Mouse (Mus musculus): ENCODE measurements around the gene Tbc1d10c.
A peak's percentile ranks its signal among the peaks of the same experiment; 100 is the strongest.

The Tbc1d10c gene

DNA sequence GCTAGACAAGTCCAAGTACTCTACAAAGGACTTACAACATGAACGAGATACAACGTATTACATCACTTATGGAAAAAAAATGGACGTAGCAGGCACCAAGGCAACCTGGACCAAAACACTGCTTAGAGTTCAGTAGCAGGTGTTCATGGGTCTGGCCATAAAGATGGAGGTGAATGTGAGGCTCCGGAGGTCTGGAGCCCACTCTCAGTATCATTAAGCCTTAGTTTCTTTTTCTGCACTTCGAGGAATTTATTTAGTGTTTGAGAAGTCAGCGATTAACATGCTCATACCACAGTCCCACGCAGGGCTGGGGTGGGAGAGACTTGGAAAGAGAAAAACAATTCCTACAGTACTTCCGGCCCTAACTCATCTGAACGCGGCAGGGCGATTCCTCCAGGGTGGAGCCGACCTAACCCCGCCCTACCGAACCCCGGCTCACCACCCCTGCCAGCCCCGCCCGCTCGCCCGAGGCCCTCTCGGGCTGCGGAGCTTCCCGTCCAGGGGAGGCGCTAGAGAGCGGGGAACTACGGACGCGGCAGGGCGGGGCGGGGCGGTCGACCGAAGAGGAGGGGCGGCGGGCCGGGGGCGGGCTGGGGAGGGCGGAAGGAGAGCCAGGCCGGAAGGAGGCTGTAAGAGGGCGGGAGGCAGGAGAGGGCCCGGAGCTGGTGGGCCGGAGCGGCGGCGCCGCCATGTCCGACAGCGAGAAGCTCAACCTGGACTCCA lies 605 bp upstream of the Tbc1d10c start, which contains the start of gene Ppp1ca:
TSS of gene Ppp1ca (plus strand) at position 538 of the 723 bp plus-strand sequence.
- DNase-seq (ENCODE audit: low spot score): peak; percentile 96

DNA sequence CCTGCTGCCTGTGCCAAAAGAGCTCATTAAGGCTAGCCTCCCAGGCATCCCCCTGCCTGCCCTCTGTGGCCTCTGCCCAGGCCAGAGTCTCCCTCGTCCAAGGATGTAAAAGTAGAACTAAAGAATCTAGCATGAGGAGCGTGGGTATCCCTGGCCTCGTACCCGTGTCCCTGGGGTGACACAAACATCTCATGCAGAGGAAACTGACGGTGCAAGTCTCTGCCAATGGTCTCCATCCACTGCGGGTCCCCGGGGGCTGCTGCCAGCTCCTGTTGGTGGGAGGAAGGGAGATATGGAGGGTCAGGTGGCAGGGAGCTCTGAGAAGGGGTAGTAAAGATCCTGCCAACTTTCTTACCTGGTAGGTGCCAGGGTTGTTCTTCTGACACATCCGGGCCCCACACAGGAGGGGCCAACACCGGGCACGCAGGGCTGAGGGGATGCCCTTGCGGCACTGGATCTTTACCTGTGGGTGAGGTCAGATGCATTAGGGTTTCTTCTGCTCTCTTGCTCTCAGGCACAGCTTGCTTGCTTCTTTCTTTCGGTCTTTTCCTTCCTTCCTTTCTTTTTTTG lies 1.9 kb downstream of the Tbc1d10c start:
- DNase-seq (ENCODE audit: low spot score): no peak

DNA sequence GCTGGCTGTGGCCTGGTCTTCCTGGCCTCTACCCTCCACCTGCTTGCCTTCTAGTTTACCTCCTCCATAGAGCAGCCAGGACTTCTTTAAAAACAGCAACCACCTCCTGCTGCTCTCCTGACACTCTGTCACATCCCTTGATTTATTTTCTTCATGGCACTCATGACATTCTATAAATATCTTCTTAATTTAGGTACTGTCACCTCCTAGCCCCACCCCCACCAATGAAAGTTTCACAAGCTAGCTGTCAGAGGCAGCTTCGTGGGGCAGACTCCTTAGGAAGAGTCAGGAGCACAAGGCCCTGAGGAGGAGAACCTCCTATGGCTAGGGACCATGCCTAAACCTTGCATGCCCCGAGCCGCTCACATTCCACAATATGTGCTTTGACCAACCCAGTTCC lies 3.8 kb downstream of the Tbc1d10c start:
- no peak for DNase-seq (ENCODE audit: low spot score)

DNA sequence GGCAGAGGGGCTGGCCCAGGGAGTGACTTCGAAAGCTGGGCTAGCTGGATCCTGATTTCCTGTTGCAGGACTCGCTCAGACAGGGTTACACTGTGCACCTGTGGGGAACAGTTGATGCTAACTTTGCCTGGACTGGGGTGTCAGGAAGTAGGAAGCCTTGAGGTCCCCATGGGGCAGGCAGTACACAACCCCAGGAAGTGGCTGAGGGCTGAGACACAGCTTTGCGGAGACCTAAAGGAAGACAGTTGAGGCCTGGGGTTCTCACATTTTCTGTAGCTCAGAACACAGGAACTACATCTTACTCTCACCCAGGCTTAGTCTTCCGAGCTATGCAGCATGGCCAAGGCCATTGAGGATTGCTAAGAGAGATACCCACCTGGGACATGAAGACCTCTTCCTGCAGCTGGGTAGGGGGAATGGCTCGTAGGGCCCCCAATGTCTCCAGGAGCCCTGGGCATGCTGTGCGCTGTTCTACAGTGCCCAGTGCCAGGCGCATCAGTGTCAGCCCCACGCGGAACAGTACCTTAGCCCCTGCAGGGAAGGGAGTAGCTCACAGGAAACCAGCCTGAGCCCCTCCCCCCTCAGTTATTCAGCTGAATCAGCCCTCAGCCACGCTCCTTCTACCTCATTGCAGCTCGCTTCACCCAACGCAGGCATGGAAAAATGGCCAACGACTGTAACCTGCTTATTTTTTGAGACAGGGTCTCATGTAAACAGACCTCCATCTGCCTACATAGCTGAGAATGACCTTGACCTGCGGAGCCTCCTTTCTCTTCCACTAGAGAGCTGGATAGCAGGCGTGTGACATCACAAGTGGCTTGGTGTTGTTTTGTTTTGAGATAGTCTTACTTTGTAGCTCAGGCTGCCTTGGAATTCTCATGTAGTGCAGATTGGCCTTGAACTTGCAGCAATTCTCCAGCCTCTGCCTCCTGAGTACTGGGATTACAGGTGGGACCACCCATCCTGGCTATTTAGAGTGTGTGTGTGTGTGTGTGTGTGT lies 5.8 kb downstream of the Tbc1d10c start:
- DNase-seq (ENCODE audit: low spot score): peak; percentile 52

DNA sequence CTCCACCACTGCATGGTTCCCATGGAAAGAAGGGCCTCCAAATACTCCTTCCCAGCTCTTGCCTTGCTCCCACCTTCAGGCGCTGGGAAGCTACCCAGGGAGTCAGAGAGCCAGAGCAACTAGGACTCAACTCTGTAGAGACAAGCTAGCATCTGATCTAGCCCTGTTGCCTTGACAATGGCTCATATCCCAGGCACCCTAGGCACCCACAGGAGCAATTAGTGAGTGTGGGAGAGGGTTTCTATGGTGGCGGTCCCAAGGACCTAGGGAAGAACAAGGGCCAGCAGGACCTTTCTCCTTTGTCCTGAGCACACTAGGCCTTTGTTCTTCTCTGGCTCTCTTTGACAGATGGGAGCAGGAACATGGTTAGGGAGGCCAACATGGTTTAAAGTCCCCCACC lies 7.4 kb downstream of the Tbc1d10c start:
- DNase-seq (ENCODE audit: low spot score): no peak

DNA sequence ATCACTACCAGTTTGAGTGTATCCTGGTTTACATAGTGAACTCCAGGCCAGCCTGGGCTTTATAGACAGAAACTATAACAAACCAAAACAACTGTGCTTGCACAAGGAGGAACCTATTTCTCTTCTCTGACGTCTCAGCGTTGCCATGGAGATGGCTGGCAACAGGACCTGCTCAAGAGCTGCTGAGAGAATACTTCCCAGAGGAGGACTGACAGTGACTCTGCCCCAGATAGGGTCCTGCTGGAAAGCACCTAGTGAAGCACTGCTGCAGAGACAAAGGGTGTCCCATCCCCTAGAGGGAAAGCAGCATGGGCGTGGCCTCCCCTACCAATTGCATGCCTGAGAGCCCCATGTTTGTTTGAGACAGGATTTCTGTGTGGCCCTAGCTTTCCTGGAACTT lies 9.2 kb downstream of the Tbc1d10c start:
- peak; percentile 81 for DNase-seq (ENCODE audit: low spot score)

DNA sequence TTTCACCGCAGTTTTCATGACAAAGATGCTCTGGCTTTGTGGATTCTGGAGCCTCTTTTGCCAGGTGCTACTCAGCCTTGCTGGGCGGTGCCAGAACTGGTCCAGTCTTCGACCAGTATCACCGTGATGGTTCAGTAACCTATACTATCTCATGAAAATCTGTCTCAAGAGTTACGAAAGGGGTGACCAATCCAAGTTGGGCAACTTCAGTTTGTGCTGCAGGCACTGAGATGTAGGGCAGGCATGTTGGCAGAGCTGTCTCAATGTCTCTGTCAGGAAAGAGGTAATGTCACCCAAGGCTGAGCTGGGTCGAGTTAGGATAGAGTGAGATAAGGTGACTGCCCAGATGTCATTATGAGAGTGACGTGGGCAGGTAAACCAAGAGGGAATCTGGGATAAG lies 10.7 kb downstream of the Tbc1d10c start:
- DNase-seq (ENCODE audit: low spot score): no peak

DNA sequence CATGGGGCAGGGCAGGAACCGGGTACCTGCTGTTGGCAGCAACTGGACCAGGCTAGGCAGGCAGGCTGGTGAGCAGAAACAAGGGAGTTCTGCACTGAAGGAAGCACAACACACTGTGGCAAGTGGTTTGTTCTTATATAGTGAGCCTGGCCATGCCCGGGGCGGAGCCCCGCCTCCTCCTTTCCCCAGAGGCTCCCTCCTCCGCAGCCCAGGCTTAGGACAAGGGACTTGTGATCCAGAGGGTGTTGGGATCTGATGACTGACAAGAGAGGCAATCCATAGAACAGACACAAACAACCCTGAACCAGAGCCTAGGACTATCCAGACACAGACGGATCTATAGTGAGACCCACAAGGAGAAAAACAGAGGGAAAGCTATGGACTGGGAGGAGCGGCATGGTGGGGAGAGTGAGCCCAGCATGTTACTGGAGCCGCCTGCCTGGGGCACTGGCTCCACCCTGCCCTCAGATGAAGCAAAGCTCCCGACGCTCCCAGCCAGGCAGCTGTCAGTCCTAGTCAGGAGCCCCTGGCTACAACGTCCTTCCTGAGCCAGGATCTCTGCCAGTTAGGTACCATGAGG lies 15.6 kb downstream of the Tbc1d10c start, which contains the start of gene Carns1:
TSS of gene Carns1 (minus strand) at position 112 of the 580 bp plus-strand sequence.
- no peak for DNase-seq (ENCODE audit: low spot score)

DNA sequence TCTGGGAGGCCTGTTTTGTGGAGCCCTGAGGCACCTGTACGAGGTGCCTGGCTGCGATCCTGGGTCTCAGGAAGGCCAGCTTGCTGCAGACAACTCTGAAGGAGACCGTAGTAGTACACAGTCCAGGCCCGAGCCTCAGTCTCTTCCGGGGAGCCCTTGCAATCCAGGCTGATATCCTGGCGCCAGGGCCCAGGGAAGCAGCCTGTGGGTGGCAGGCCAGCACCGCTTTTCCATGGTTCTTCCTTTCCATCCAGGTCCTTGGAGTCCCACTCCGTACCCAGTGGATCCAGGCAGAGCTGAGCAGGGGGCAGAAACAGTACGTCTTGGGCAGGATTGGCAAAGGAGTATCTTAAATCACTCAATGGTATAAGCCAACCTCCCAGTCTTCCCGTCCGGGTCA lies 18.2 kb downstream of the Tbc1d10c start:
- no peak for DNase-seq (ENCODE audit: low spot score)

DNA sequence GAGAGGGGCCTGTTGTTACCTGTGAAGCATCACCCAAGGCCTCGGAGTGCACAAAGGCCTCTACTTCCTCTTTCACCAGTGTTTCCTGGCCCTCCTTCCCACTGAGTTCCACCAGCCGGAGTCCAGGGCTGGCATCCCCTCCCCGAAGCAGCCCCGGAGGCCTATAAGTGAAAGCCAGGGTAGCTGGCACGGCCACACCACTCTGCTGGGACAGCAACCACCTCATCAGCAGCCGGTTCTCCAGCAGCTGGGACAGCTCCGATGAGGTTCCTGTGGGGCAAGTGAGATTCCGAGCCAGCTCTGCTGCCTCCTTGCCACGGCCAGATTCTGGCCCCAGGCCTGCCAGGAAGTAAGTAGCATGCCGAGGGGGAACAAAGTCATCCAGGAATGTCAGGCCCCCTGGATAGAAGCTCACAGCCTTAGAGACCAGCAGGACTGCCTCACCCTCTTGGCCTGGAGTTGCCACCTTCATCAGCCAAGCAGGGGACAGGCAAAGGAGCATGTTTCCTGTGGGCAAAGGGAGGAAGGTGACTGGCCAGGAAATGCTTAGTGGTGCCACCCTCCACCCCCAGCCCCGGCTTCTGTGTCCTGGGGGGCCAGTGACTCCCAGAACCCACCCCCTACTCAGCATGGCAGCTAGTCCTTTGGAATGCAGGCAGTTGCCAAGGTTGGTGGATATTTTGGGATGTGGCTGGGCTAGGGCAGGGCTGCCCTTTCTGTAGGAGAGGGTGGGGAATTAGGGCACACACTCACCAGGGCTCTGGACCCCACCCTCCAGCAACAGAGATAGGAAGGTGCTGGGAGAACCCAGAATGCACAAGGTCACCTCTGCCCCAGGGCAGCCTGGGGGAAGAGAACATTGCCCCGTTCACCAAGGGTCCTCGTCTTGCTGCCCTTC lies 19.4 kb downstream of the Tbc1d10c start:
- no peak for DNase-seq (ENCODE audit: low spot score)

DNA sequence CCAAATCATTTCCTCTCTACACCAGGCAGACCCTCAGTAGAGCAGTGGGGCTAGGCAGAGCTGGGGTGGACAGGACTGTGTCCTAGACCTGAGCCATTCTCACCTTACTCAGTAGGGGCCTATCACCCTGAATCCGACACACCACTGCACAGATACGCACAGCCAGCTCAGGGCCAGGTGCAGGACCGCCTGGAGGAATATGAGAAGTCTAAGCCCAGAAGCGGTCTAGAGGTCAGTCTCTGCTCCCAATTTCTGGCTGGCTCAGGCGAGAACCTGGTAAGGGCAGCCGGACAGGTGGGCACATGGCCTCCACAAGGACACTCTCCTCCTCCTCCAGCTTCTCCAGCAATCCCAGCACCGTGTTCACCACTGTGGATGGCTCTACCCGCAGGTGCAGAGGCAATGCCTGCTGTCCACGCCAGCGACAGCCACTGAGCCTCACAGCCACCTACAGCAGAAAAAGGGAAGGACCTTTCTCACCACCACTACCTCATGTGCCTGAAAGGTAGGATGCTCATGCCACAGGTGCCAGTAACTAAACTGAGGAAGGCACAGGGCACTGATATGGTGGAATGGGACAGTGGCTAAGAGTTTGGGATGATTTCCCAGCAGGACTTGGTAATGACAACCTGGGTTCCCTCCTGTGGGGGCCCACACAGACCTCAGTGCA lies 20.2 kb downstream of the Tbc1d10c start:
- no peak for DNase-seq (ENCODE audit: low spot score)

DNA sequence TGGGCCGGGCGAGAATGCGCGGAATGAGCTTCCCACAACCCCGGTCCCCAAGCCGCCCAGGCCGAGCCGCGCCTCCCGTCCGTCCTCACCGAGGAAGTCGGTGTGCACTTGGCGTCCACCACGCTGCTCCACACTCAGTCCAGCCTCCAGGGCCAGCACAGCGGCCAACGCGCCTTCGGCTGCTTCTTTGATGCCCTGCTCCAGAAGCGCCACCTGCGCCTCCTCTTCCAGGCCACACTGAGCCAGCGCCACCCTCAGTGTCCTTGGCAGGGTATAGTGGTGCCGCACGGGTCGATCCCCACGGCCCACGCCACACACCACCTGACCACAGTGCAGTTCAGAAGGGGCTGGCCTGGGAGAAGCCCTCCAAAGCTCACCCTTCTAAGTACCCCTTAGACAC lies 21.3 kb downstream of the Tbc1d10c start:
- DNase-seq (ENCODE audit: low spot score): no peak

DNA sequence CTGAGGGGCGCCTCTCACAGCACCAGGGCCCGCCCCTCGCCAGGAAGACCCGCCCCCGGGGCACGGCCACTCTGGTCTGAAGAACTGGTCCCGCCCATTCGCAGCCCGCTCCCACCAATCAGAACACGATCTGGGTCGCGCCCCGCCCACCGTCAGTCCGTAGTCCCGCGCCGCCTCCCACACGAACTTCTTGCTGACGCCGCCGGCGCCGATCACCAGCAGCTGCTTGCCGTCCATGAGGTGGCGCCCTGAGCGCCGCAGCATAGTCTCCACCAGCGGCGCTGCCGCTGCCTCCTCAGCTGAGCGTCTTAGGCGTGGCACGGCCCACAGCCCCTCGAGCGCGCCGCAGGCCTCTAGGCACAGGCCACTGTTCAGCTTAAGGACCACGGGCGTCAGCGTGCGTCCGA lies 21.7 kb downstream of the Tbc1d10c start:
- DNase-seq (ENCODE audit: low spot score): peak; percentile 99

DNA sequence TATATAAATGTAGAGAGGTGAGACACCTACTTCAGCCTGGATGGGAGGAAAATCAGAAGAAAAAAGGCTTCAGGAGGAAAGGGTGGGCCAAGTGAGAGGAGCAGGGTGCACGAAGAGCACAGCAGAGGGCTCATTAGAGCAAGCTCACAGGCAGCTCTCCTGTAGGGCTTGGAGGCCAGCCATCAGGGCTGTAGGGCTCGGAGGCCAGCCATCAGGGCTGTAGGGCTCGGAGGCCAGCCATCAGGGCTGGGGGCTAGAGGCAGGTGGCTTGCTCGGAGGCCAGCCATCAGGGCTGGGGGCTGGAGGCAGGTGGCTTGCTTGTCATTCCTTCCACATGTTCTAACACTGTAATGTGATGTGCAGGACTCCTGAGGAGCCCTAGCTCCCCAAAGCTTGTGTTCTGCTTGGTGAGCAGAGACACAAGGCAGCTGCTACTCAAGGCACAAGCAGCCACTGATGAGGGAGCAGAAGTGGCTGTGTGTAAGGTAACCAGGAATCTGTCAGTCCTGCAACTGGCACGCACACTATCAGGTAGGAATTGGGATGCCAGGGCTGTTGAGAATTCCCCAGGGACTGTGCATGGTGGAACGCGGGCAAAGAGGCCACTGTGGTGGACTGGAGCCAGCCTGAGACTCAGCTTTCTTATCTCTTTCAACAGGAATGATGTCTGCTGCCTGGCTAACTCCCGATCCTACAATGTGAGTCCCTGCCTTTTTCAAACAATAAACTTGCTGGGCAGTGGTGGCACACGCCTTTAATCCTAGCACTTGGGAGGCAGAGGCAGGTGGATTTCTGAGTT lies 24.2 kb downstream of the Tbc1d10c start:
- DNase-seq (ENCODE audit: low spot score): no peak

DNA sequence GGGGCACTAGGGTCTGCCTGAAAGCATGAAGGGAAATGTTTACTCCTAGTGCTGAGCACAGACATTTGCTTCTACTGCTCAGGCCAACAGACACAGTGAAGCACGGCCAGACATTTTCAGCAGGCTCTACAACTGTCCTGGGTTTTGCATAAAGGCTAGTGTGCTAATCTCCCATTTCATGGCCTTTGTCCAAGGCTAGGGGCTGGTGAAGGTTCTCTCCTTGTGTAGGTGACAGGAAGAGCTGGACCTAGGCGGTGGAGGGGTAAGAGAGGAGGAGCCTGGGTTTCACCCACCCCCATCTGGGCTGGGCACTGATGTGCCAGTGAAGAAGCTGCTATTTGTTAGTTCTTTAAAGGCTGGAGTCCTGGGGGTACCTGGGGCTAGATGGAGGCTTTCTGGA lies 26.4 kb downstream of the Tbc1d10c start:
- no peak for DNase-seq (ENCODE audit: low spot score)

DNA sequence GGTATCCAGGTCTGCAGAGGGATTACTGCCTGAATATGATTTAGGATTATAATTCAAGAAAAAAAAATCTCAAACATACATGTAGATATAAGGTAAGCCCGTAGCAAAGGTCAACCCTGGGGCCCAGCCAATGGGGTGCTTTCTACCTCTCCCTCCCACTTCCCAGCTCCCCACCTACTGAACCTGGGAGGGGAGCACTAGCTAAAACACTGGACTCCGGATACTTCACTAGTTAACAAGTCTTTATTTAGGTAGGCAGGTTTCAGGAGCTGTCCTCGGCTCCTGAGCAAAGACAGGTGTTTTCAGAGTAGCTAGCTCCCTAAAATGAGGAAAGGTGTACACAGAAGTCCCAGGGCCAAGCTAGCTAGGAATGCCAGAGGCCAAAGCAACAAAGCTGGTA lies 27.0 kb downstream of the Tbc1d10c start:
- no peak for DNase-seq (ENCODE audit: low spot score)

DNA sequence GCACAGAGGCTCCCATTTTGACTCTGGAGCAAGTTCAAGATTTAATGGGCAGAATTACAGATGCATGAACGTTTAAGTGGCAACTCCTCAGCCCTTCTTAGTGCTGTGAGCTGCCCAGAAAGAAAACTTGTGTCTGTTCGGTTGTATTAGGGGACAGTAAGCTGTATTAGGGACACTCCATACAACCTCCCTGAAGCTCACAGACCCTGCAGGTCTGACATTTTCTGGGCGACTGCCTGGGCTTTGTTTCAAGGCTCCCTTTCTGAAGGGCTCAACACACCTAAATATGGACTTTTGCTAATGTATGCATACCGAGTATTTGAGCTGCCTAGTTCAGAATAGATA lies 27.6 kb downstream of the Tbc1d10c start:
- DNase-seq (ENCODE audit: low spot score): no peak

DNA sequence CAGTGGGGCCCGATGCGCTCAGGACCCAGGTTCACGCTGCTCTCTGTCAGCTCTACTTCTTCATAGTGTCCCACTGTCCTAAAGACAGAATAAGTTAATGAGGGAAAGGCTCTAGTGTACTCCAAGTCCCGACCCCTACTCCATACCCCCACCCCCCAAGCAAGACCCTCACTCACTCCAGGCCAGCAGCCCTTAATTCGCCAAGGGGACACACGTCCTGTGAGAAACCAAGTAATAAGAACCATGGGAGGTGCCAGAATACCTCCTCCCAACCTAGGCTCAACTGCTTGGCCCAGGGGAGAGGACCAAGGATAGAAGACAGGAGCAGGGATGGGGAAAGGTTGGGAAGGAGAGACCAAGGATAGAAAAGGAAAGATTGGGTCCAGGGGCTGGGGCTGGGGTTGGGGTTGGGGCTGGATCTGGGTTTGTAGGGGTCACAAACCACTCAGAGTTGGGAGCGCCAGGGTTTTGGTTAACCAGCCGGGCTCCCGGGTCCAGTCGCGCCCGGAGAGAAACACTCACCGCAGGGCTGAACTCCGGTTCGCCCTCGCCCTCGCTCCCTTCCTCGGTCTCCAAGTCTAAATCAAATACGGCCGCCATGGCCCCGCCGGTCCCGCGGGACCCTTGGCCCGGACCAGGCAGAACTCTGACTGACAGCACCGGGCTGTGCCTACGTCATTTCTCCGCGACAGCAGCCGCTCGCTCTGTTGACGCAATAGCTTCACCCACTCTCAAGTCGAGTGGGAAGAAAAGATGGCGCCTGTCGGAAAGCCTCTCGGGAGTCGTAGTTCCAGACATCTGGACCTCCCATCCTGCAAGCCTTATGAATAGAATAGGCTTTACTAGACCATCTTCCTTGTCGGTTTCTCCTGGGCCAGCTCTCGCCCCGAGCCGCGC lies 28.2 kb downstream of the Tbc1d10c start, which contains the start of gene Rps6kb2:
TSS of gene Rps6kb2 (minus strand) at position 709 of the 897 bp plus-strand sequence.
- peak; percentile 98 for DNase-seq (ENCODE audit: low spot score)

DNA sequence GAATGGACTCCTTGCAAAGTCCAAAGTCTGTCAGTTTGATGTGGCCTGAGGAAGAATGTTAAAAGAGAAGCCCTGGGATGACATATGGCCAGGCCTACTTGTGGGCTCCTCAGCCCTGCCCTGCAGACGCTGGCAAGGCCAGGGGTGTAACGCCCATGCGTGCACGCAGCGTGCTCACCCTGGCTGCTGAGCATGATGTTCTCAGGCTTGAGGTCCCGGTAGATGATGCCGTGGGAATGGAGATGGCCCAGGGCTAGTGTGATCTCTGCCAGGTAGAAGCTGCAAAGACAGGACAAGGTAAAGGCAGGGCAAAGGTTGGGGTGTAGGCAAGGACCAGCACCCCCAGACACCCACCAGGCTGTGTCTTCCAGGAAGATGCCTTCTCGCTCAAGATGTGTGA lies 32.0 kb downstream of the Tbc1d10c start:
- DNase-seq (ENCODE audit: low spot score): no peak
